Mouse (Mus musculus) intestine, postnatal 0 days (tissue): Measurements from ENCODE around the gene Rsad1. TPM values are rescaled to one million over a fixed set of nuclear protein-coding genes. Genes with fewer than 3 reads are reported as not detected.

Source experiments
- ATAC-seq: fragments of 200-750 bp; cut with Nextera tagmentation; 2 replicates; pipeline ENCODE4 v1.8.0; 2017; ENCODE audit warnings: mild to moderate bottlenecking, moderate TSS enrichment, moderate library complexity
- H3K27ac ChIP-seq: fragments of 300-500 bp; sonication (generic); 2 replicates; pipeline ENCODE4 v1.5.1; 2014; ENCODE audit warnings: mild to moderate bottlenecking, low read depth, low read length, moderate library complexity
- H3K27me3 ChIP-seq: fragments of 300-500 bp; sonication (generic); replicated peaks from 2 replicates; pipeline ENCODE4 v1.6.1; 2014; ENCODE audit warnings: low read length, mixed read lengths; ENCODE audit not compliant: control insufficient read depth, insufficient read depth
- H3K36me3 ChIP-seq: fragments of 300-500 bp; sonication (generic); 2 replicates; pipeline ENCODE4 v1.6.1; 2014; ENCODE audit warnings: mild to moderate bottlenecking, moderate library complexity; ENCODE audit not compliant: control insufficient read depth, insufficient read depth
- H3K4me1 ChIP-seq: fragments of 300-500 bp; sonication (generic); replicated peaks from 2 replicates; pipeline ENCODE4 v1.6.1; 2014; ENCODE audit warnings: antibody characterized with exemption, low read length, mixed read lengths; ENCODE audit not compliant: control insufficient read depth, insufficient read depth
- H3K4me2 ChIP-seq: fragments of 300-500 bp; sonication (generic); replicated peaks from 2 replicates; pipeline ENCODE4 v1.6.1; 2014; ENCODE audit warnings: low read depth, mild to moderate bottlenecking, moderate library complexity
- H3K4me3 ChIP-seq: fragments of 300-500 bp; sonication (generic); 2 replicates; pipeline ENCODE4 v1.5.1; 2014; ENCODE audit warnings: low read depth, low read length
- H3K9ac ChIP-seq: fragments of 300-500 bp; sonication (generic); 2 replicates; pipeline ENCODE4 v1.6.1; 2014; ENCODE audit warnings: mild to moderate bottlenecking, low read depth, low read length
- H3K9me3 ChIP-seq: fragments of 300-500 bp; sonication (generic); 2 replicates; pipeline ENCODE4 v1.6.1; 2016; ENCODE audit warnings: mixed run types; ENCODE audit not compliant: control insufficient read depth
- CTCF ChIP-seq: sonication (generic); IDR thresholded peaks from 2 replicates; pipeline ENCODE4 v1.5.1; 2016; ENCODE audit warnings: low read depth, mild to moderate bottlenecking, control low read depth, antibody characterized with exemption, moderate library complexity
- WGBS: fragments of 180-500 bp; shearing (Covaris S2); extraction: QIAGEN DNeasy Blood & Tissue Kit; methylation state at CpG from one replicate; pipeline ENCODE4 v1.1.7; 2014; 5-methylcytosine and 5-hydroxymethylcytosine counted together
- polyA plus RNA-seq: library from polyadenylated mRNA; unstranded; fragments of >200 nt; fragmentation: Nextera tagmentation; extraction: Ambion mirVana; gene quantifications from 2 replicates; pipeline ENCODE4 v1.2.1, GENCODE M21; 2015

Rsad1 gene
- polyA plus RNA-seq, 1 experiment from 2014 or later: 1.2 TPM

GRCm38 (mm10) chr11:94491749-94492099, 57.3 kb downstream of the Rsad1 start:
- Histone ChIP-seq H3K27ac (no peak overlapping the region), H3K36me3 (no peaks in the 10 kb centered on the region), H3K27me3 (peaks cover under 1% of the 10 kb centered on the region; the same call in 1 of the 2 replicates), H3K9ac (no peak overlapping the region), H3K4me2 (peak overlapping the region; percentile 84), H3K9me3 (no peaks in the 10 kb centered on the region), H3K4me1 (no peaks in the 10 kb centered on the region), H3K4me3 (no peak overlapping the region)
- no peak for TF ChIP-seq CTCF
- no peak for ATAC-seq
- 69% methylated on average over 7 of the region's 7 CpGs for WGBS

DNA sequence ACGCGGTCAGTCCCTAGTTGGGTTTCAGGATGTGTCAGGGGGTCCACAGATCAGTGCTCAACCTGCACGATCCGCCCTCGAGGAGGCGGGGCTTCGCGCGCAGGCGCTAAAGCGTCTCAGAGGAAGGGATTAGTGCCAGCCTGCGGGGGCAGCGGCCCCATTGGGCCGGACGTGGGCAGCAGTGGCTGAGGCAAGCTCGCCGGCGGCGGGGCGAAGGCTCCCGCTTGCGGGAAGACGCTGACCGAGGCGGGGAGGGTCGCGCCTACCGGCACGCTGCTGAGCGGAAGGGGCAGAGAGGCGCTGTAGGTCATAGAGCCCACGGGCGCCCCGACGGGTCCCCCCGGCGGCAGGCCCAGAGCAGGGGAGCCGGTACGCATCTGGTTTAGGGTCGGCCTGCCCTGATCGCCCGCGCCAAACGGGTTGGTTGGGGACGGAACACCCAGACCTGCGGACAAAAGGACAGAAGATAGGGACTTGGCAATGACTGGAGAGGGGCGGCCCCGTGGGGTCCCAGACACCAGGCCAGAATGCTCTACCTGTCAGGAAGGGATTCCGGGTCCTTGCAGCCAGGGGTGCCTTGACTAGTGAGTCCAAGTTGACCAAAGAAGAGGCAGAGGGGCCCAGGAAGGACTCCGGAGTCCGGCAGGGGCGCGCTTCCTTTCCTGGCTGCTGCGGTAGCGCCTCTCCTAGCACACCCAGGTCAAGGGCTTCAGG, 57.9 kb downstream of the Rsad1 start:
- peak overlapping the region; percentile 84 for H3K4me2 ChIP-seq
- ATAC-seq: 0 out of 2 replicates have a peak, but pooled peaks have one; percentile 14
- peaks cover 5% of the 10 kb centered on the region; the same call in 1 of the 2 replicates for H3K27me3 ChIP-seq
- WGBS: 13% methylated on average over 54 of the region's 55 CpGs
- TF ChIP-seq CTCF: peak; percentile 20
- H3K4me3 ChIP-seq: peak overlapping the region; percentile 45
- H3K9me3 ChIP-seq: no peaks in the 10 kb centered on the region
- H3K27ac ChIP-seq: no peak overlapping the region
- no peaks in the 10 kb centered on the region for H3K36me3 ChIP-seq
- no peaks in the 10 kb centered on the region for H3K4me1 ChIP-seq
- peak overlapping the region; percentile 41 for H3K9ac ChIP-seq

Other genes starting within 250 kb of the Rsad1 start
- gene Luc7l3, start 227.3 kb downstream of the Rsad1 start, polyA plus RNA-seq: 52.4 and 60.1 TPM in 2 replicates
- 18.0 and 19.6 TPM in 2 replicates for gene Ankrd40, start 221.3 kb downstream of the Rsad1 start, polyA plus RNA-seq
- 3.2 and 3.9 TPM in 2 replicates for gene Abcc3, start 156.3 kb downstream of the Rsad1 start, polyA plus RNA-seq
- 1.2 and 1.4 TPM in 2 replicates for gene Cacna1g, start 75.1 kb downstream of the Rsad1 start, polyA plus RNA-seq
- not detected in 2 replicates for gene Spata20, start 63.1 kb downstream of the Rsad1 start, polyA plus RNA-seq
- gene Epn3, start 49.3 kb downstream of the Rsad1 start, polyA plus RNA-seq: 0.55 and 1.0 TPM in 2 replicates
- 0.94 and 1.7 TPM in 2 replicates for gene Mycbpap, start 27.5 kb downstream of the Rsad1 start, polyA plus RNA-seq
- gene Chad, start 15.8 kb upstream of the Rsad1 start, polyA plus RNA-seq: 1.9 and 3.3 TPM in 2 replicates
- gene Acsf2, start 52.6 kb upstream of the Rsad1 start, polyA plus RNA-seq: 6.3 and 6.7 TPM in 2 replicates
- gene Lrrc59, start 80.5 kb upstream of the Rsad1 start, polyA plus RNA-seq: 165 and 172 TPM in 2 replicates
- gene Mrpl27, start 104.5 kb upstream of the Rsad1 start, polyA plus RNA-seq: 148 and 158 TPM in 2 replicates
- gene Eme1, start 104.7 kb upstream of the Rsad1 start, polyA plus RNA-seq: 3.7 and 4.2 TPM in 2 replicates
- gene Xylt2, start 128.3 kb upstream of the Rsad1 start, polyA plus RNA-seq: 8.0 and 8.2 TPM in 2 replicates
- 0.07 TPM in 1 of 2 replicates, not detected in the other for gene Gm11541, start 155.2 kb upstream of the Rsad1 start, polyA plus RNA-seq
- gene Cdc34b, start 192.5 kb upstream of the Rsad1 start, polyA plus RNA-seq: 0.13 TPM in 1 of 2 replicates, not detected in the other
- not detected in 2 replicates for gene Tmem92, start 233.4 kb upstream of the Rsad1 start, polyA plus RNA-seq